Mouse (Mus musculus): ENCODE results near the gene Kirrel3.

- no peak for TF ChIP-seq GATA1 (IDR thresholded peaks at IDR 0.05; ENCODE audit: borderline replicate concordance, low read length)
- no peak for TF ChIP-seq FLI1 (IDR thresholded peaks at IDR 0.05; ENCODE audit: low read length)
Observed at GRCm38 (mm10) chr9:34734991-34735390, 249.3 kb downstream of the Kirrel3 start.

Measured in megakaryocyte, embryonic 14.5 days (primary cell).